Mouse (Mus musculus): Measurements from ENCODE around the gene Stra8. TPM values are rescaled to one million over a fixed set of nuclear protein-coding genes. Genes with fewer than 3 reads are reported as not detected.

Gene Stra8
- polyA plus RNA-seq, 1 experiment = not detected

DNA sequence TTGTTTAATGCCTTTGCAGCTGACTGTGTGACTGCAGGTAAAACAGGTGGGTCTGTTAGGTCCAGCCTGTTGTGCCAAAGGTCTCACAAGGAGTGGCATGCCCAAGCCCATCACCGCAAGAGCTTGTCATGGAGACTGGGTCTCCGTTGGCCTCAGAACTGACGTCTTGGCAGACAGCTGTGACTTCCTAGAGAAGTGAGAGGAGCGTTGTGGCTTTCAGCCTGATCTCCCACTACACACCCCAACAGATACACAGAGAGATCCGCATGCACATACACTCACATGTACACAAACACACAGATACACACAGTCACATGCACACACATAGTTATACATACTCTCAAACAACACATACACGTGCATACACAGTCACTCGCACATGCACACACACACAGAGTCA is 31.6 kb downstream of the Stra8 start:
- no peak for TF ChIP-seq GATA1 (IDR thresholded peaks at IDR 0.05; ENCODE audit: low read length)

- TF ChIP-seq GATA1 (IDR thresholded peaks at IDR 0.05; ENCODE audit: low read length) = no peak
These were observed 32.1 kb downstream of the Stra8 start for GRCm38 (mm10) chr6:34951956-34952667.

DNA sequence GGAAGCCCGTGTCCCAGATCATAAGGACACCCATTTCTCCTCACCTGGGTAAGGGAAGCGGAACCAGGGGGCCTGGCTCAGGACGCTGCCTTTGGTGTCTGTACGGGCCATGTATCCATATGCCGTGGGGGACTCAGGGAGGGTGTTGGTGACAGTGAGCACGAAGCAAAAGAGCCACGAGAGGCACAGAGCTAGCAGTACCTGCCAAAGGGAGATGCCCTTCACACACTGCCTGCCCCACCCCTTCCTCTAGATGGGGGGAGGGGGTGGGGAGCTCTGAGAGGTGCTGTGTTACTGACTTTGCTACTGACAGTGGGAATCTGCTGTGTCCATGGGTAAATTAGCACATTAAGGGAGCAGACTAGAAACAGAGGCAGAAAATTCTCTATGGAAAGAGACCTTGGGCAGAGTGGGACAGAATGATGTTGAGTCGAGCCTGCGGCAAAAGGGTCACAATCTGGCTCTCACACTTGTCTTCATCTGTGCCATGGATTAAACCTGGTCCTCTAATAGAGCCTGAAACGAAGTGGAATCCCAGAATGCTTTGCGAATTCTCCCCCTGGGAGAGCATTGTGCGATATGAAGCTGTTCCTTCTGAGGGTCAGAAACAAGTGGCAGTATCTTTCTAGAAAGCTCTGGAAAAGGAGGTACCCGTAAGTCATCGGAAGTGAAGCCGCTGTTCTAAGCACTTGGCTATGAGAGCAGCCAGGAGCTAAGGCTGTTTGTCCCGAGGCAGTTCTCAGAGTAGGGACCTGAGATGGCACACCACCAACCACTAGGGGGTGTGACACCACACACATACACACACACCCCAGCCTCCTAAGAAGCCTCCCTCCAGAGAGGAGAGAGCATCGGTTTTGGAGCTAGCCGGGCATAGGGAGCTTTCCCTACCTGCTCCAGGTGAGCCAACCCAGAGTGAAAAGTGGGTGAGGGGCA is 35.2 kb downstream of the Stra8 start:
- no peak for TF ChIP-seq GATA1 (IDR thresholded peaks at IDR 0.05; ENCODE audit: low read length)

DNA sequence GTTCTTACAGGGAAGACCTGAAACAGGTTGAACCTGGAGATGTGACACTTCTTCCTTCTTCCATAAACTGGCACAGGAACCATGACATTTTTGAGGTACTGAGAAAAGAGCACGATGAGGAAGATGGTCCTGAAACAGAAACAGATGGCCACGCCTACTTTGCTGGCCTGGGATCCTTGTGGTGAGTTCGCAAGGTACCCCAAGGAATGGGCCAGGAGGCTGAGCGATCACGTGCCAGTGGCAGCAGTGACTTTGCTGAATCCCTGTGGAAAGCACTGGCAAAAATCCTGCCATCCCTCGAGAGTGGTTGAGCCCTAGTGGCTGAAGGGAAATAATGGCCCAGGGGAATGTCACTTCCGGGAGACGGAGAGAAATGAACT is 35.9 kb downstream of the Stra8 start:
- TF ChIP-seq GATA1 (IDR thresholded peaks at IDR 0.05; ENCODE audit: low read length) = no peak

- TF ChIP-seq GATA1 (IDR thresholded peaks at IDR 0.05; ENCODE audit: low read length) = no peak
These were observed 39.2 kb downstream of the Stra8 start for GRCm38 (mm10) chr6:34959131-34959530.

GRCm38 (mm10) chr6:34964550-34964949 is 44.6 kb downstream of the Stra8 start:
- TF ChIP-seq GATA1 (IDR thresholded peaks at IDR 0.05; ENCODE audit: low read length) = no peak

- no peak for TF ChIP-seq GATA1 (IDR thresholded peaks at IDR 0.05; ENCODE audit: low read length)
These were observed 46.0 kb downstream of the Stra8 start for GRCm38 (mm10) chr6:34965819-34966539.

GRCm38 (mm10) chr6:34971181-34971580 is 51.2 kb downstream of the Stra8 start:
- no peak for TF ChIP-seq GATA1 (IDR thresholded peaks at IDR 0.05; ENCODE audit: low read length)

- TF ChIP-seq GATA1 (IDR thresholded peaks at IDR 0.05; ENCODE audit: low read length) = no peak
These were observed 59.3 kb downstream of the Stra8 start for GRCm38 (mm10) chr6:34979291-34979690.

DNA sequence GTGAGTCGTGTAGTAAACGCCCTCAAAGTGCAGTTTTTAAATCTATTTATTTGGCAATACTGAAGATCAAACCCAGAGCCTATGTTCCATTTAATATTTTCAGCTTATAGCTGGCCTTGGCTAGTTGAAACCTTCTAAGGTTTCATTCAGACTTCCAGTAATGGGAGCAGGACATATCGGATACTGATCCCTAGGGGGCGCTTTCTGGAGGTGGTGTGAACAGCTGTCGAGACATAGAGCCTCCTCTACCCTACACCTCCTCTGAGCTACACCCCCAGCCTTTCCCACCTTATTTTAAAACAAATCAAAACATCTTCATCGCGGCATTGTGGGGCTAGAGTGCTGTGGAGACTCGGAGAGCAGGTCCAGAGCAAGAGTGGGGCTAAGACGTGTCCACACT is 60.7 kb downstream of the Stra8 start:
- TF ChIP-seq GATA1 (IDR thresholded peaks at IDR 0.05; ENCODE audit: low read length) = no peak

DNA sequence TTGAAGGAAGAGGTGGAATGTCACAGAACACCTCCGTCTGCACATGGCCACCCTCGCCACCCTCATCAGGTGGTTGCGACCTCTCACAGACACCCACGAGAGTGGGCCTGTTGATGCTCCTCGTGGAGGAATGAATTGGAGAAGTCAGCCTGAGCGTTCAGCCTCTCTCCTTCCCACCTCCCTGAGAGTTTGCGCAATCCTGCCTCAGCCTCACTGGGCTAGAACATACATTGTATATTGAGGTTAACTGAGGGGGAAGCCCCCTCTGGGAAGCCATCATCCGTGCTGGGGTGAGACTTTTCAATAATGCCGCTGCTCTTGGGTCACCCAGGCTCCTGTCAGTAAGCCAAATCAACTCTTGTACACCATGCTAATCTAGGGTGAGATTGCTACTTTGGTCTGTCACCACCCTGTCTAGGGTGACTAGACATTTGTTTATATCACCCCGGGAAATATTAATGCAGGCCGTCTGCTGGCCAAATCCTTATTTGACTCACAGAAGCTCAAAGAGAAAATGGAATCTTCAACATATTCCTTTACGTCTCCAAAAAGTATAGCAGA is 67.2 kb downstream of the Stra8 start:
- TF ChIP-seq GATA1 (IDR thresholded peaks at IDR 0.05; ENCODE audit: low read length) = no peak

DNA sequence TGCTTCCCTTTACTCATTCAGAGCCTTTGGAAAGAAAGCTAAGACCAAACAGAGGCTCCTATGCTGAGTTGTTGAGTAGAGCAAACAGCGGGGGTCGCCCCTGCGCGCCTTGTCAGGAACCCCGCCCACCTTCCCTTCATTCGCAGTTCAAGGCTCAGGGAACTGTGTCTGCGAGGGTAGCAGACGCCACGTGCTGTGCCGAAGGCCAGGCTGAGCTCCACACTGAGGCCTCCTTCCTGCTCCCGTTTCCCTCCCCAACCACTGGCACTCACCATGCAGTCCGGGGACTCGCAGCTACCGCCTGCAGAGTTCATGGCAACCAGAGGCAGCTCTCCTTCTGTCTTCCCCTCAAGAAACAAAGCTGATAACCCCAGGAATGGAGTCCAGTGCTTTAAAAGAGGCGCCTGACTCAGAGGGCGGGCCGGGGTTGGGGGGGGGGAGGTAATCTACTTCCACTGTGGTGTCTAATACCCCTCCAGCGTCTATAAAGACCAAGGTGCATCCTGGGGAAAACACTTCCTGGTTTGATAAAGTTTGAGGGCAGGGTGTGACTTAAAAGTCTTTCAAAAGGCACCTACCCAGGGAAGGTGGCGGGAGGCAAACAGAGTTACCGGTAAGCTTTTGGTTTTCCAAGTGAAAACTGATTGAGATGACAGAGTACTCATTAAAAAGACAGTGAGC is 68.3 kb downstream of the Stra8 start, which contains the start of gene Slc23a4:
Slc23a4 (minus strand) TSS at position 324 of the 681 bp plus-strand sequence.
- no peak for TF ChIP-seq GATA1 (IDR thresholded peaks at IDR 0.05; ENCODE audit: low read length)

Other genes starting within 250 kb of the Stra8 start
- not detected in 2 replicates for gene Agbl3, start 139.7 kb upstream of the Stra8 start, polyA plus RNA-seq (2012)
- gene Tmem140, start 57.0 kb upstream of the Stra8 start, polyA plus RNA-seq (2012) = 0.19 and 0.31 TPM in 2 replicates
- gene Cyren, start 42.1 kb upstream of the Stra8 start, polyA plus RNA-seq (2012) = 8.7 and 11.3 TPM in 2 replicates
- 14.8 and 15.9 TPM in 2 replicates for gene Wdr91, start 9.3 kb upstream of the Stra8 start, polyA plus RNA-seq (2012)
- gene Slc23a4, start 68.2 kb downstream of the Stra8 start, polyA plus RNA-seq (2012) = 0.11 and 0.23 TPM in 2 replicates
- gene Cnot4, start 213.6 kb downstream of the Stra8 start, polyA plus RNA-seq (2012) = 2.6 and 7.7 TPM in 2 replicates

All from G1E-ER4 (cell line).